Mouse (Mus musculus) left cerebral cortex, postnatal 4 days (tissue): ENCODE results near the gene Pank1. TPM values are rescaled to one million over a fixed set of nuclear protein-coding genes. Genes with fewer than 3 reads are reported as not detected.

Experiments used
- DNase-seq: peaks from one replicate; pipeline ENCODE4 v3.0.0-alpha.2; 2022
- intact Hi-C: fragments of 180-260 bp; cut with DNase I; formaldehyde crosslinking; loops from one replicate; pipeline ENCODE4 v1.15.1; 2025
- total RNA-seq, 2 experiments: library from RNA; stranded (reverse); gene quantifications; 2 replicates each; pipeline ENCODE4 v1.2.3; 2021

The Pank1 gene
- total RNA-seq, 2 experiments from 2014 or later = 18.0 to 18.8 TPM

DNA sequence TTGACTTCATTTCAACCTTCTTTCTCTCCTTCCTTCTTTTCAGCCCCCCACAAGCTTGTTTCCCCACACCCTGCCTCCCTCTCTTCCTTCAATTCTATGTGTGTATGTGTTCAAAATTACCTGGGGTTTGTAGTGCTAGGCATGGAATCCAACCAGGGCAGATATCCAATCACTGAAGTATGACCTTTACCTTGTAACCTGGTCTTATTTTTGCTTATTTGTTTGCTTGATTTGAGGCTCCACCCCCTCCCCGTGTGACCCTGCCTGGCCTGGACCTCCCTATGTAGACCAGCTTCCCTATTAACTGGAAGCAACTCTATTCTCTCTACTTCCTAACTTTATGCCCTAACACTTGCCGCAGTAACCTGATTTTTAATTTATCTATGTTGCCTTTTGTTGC, 3.2 kb upstream of the Pank1 start:
- intact Hi-C loops = no loop called here
- DNase-seq = no peak

DNA sequence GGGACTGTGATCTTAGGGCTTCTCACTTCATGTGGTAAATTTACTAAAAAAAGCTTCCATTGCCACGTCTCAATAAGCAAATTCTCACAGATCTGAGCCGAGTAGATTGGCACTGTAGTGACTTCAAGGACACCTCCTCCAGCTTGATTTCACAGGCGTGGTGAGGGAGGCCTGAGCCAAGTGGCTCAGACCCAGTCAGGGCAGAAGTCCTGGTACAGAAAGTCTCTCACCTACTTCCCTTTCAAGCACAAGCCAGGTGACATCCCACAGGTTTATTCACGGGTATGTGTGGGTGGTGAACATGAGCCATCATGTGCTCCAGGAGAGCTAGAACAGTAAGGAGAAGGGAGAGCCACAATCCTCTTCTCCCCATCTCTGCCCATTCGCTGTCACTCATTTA, 1.9 kb upstream of the Pank1 start:
- intact Hi-C loops = no loop called here
- no peak for DNase-seq

DNA sequence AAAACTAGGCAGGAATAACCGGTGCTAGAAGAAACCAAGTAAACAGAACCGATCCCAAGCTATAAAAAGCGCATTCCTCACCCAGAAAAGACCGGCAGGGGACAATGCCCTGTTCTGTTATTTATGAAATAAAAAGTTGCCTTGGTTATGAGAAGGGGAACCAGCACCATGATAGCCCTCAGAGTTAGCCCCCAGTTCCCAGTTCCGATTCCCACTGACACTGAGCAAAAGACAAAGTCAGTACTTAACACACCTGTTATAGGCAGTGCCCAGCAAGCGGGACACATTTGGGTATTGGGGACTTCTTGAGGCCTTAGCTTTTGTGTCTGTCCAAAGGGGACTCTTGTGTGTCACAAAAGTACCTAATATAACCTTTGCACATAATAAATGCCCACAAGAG, 369 bp upstream of the Pank1 start:
- DNase-seq = no peak
- intact Hi-C loops = no loop called here

DNA sequence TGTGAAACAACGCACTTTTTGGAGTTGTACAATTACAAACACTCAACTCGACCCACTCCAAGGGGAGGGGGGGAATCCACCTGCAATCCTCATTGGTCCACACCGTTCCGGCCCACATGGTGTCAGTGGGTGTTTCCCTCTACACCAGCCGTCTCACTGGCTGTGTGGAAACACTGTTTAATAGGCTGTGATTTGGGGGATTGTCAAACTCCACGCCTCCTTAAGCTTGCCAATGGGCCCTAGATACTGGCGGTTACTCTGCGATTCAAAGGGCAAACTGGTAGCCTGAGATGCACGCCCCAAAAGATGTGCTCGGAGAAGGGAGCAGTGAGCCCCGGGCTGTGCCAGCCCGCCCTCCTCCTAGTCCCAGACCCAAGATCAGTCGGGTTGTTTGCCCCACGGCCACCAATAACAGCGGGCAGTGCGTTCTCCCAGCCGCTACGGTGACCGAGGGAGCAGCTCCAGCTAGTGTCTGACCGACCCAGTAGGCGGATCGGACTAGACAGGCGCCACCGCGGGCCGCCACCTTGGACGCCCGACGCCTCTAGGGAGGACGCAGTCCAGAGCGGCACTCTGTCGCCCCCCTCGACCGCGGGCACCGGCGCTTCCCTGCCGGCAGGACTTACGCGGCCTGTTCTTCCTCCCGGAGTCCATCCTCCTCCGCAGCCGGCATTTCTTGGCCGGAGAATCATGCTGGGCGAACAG, 1.2 kb downstream of the Pank1 start:
- intact Hi-C loops = no loop called here
- peak; percentile 86 for DNase-seq

DNA sequence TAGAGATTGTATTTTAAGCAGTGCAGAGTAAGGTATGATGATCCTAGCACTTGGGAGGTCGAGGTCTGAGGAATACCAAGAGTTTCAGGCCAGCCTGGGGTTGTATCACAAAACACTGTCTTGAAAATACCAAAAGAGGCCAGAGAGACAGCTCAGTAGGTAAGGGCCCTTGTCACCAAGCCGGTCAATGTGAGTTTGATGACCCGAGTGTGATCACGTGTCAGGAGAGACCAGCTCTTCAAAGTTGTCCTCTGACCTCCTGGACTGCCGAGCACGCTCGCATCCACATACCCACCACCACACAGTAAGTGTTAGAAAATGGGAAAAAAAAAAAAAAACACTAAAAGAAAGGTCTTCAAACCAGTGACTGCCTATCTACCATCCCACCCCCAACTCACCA, 2.6 kb downstream of the Pank1 start:
- DNase-seq = no peak
- intact Hi-C loops = no loop called here

DNA sequence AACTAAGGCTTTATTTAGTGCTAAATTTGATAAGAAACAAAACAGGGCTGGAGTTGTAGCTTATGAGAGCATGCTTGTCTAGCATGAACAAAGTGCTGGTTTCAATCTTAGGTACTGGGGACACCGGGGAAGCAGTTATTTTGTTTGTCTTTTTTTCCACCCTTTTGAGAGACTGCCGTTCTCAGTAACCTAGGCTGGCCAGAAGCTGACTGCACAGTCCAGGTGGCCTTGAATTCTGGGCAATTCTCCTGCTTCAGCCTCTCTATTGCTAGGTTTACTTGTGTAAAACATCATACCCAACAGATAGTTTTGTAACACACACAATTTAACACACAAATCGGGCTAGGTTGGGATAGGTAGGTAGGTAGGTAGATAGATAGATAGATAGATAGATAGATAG, 9.9 kb downstream of the Pank1 start:
- no peak for DNase-seq
- intact Hi-C loops = no loop called here

DNA sequence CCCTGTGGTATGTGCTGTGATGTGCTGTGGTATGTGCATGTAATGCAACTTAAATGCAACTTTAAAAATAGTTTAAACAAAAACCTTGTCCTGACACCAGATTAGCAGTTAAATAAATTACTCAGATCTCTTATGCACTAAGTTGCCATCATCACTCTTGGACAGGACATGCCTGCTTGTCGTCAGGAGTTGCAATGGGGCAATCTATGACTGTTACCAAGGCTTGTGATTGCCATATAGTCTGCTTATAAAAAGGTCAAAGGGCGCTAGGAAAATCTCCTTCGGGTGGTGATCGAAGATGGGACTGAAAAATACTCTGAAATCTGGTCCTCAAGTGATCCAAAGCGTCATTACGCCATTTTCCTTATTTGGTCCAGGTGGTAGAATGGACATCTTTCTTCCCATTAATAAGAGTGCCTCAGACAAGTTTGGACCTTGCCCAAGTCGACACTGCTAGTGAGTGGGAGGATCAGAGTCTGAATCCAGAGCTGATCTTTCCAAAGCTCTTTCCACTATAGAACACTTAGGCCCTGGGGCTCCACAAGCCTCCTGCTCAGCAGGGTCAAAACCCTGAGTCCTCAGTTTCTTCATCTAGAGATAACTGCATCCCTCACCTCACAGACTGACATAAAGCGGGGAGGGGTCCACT, 11.0 kb downstream of the Pank1 start:
- no peak for DNase-seq
- intact Hi-C loops = no loop called here

DNA sequence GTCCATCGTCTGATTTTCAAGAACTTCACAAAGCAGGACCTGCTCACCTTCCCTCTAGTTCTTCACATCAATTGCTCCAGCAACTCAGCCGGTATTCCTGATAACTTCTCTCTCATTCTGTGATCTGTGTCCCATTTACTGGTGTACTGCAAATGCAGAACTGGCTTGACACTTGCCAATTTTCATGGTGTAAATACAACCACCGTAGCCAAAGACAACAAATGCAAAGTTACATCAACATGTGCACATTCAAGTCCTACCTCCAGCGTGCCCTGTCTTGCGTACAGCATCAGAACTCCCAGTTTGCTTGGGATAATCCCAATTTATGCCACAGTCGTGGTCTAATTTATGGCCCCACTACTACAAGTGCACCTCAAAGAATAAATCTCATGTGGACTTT, 15.5 kb downstream of the Pank1 start:
- intact Hi-C loops = no loop called here
- no peak for DNase-seq

DNA sequence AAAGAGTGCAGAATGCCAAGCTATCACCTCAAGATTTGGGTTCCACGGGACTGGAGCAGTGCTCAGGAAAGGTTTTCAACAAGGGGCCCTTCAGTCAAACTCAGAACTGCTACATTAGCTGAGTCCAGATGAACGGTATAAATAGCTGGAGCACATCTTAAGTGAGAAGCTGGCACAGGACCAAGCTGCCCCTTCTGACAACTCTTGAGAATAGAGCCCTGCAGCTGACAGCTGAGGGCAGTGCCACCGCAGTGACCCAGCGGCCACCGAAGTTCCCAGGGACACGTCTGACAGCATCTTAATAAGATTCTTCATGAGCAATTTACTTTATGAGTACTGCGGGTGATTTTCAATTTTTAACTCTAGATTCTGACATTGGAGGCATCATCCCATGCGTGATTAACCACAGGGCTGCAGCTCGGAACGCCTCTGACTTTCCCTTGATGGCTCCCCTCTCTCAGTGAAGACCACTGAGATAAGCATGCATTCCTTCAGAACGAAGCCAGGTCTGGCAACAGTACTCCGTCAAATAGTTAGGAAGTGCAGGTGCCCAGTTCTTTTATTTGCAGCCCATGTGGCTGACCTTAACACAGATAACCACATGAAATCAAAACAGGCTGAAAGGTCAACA, 23.1 kb downstream of the Pank1 start:
- intact Hi-C loops = no loop called here
- DNase-seq = peak; percentile 49

DNA sequence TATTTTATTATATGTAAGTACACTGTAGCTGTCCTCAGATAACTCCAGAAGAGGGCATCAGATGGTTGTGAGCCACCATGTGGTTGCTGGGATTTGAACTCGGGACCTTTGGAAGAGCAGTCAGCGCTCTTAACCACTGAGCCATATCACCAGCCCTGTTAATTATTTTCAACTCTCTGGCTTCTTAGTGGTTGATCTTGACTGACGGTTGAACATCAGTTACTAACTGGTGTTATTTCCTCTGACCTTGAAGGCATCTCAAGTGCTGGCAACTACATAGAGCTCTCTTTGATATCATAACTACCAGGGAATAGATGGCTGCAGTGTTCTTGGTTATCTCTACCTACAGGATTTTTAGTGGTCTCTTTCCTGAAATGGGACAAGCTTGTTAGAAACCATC, 28.1 kb downstream of the Pank1 start:
- intact Hi-C loops = no loop called here
- no peak for DNase-seq

DNA sequence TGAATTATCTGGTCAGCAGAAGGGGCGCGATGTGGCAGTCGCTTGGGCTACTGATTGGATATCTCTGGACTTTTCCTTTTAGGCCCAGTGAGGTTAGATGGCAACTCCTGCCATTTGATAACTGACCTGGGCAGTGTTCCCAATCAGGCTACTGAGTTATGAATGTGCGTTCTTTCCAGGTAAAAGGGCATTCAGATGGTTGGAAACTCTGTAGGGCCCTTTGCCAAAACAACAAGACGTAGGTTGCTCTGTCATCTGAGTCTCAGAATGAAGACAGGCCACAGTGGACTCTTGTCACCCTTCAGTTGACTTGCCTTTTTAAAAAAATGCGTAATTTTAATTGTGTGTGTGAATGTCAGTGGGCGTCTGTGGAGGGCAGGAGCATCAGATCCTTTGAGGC, 29.8 kb downstream of the Pank1 start:
- DNase-seq = no peak
- intact Hi-C loops = no loop called here

DNA sequence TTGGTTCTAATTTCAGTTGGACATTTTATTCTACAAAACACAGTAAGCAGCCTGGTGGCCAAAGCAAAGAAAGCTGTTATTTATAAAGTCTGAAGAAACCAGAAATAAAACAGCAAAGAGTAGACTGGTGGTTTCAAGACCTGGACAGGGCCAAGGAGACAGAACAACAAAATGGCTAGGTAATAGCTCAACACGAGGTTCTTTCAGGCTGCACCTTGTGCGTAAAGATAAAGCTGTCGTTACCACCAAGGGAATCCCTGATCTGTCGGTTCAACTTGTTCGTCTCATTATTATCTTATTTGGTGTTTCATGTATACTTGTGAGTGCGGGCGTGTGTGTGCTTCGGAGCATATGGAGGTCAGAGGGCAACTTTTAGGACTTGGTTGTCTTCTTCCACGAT, 31.1 kb downstream of the Pank1 start:
- intact Hi-C loops = no loop called here
- no peak for DNase-seq

DNA sequence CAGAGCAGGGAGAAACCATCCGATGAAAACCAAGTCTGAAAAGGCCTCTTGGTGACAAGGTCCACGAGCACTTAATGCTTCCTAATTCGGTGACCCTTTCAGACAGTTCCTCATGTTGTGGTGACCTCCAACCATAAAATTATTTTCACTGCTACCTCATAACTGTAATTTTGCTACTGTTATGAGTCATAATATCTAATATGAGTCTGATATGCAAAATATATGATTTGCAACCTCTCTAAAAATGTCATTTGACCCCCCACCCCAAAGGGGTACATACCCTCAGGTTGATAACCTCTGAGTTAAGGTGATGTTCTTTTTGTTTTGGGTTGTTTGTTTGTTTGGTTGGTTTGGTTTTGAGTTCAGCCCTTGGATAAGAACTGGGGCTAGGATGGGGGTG, 32.2 kb downstream of the Pank1 start:
- intact Hi-C loops = no loop called here
- no peak for DNase-seq

DNA sequence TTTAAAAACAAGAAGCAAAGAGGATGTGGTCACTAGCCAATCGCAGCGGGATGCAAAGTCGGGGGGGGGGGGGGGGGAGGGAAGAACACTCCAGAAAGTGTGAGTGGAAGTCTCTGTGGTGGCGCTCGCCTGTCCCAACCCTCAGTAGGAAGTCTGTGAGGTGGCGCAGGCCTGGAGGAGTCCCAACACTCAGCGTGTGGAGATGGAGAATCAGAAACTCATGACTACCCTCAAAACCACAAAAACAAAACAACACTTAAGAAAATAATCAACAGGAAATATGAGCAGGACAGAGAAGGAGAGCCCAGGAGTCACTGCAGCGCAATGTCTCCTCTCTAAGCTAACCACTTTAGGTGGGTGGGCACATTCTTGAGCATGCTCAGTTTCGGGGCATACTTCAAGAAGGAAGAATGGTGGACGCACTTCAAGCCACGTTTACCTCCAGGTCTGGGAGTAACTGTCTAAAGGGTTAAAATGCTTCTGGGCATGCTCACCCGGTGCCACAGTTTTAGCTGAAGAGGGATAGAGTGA, 32.7 kb downstream of the Pank1 start:
- intact Hi-C loops = no loop called here
- DNase-seq = no peak

DNA sequence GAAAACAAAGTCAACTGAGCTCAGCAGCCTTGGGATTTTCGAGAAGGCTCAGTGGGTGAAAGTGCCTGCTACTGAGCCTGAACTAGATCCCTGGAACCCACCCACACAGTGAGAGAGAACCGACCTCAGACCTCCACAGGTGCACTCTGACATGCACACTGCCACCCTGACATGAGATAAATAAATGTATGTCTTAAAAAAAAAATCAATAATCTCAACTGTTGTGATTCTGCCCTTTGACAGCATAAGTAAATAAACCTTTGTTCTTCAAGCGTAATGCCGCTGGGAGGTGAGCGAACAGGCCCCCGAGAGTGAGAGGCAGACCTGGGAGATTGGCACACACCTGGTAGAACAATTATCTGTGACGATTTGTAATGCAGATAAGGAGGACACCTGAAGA, 33.2 kb downstream of the Pank1 start:
- no peak for DNase-seq
- intact Hi-C loops = no loop called here

DNA sequence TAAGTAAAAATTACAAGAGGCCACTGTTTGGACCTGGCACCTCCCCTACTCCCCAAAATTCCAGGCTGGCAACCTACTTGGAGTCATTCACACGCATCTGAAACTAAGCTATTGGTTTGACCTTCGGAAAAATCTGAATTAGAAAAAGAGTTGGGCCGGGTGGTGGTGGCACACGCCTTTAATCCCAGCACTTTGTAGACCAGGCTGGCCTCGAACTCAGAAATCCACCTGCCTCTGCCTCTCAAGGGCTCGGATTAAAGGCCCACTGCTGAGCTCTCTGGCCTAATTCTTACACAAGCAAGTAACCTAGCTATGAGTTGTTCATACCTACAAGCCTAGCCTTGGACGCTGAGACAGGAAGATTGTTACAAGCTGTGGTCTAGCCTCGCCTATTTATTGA, 33.9 kb downstream of the Pank1 start:
- intact Hi-C loops = no loop called here
- no peak for DNase-seq

DNA sequence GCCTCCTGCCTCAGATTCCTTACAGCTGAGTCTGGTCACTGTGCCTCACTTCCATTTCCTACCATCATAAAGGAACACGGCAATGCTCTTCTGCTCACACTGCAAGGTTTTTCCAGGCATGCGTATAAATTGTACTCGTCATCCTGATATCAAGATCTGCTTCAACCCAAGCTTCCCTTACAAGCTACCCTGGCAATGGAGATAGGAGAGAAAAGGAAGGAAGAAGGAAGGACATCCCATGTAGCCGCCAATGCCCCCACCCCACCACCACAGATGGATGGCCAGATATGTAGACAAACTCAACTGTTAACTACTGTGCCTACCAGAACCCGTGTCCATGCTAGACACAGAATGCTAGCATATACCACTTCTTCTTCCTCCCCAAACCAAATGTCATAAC, 34.5 kb downstream of the Pank1 start:
- intact Hi-C loops = no loop called here
- DNase-seq = no peak

DNA sequence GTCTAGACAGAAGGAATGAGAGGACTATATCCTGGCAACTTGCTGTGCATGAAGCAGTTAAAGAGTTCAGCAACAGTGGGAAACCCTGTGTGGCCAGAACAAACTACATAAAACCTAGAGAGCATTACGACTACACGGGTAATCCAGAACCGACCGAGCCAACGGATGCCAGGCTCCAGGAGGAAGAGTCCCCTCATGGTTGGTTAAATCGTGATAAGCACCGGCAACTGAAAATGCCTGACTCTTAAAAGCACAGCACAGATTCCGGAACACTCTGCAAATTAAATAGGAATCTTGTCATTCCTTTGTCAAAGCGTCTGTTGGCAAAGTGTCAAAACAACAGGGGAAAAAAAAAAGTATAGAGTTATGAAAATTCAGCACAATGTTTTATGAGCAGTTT, 35.2 kb downstream of the Pank1 start:
- intact Hi-C loops = no loop called here
- DNase-seq = no peak

DNA sequence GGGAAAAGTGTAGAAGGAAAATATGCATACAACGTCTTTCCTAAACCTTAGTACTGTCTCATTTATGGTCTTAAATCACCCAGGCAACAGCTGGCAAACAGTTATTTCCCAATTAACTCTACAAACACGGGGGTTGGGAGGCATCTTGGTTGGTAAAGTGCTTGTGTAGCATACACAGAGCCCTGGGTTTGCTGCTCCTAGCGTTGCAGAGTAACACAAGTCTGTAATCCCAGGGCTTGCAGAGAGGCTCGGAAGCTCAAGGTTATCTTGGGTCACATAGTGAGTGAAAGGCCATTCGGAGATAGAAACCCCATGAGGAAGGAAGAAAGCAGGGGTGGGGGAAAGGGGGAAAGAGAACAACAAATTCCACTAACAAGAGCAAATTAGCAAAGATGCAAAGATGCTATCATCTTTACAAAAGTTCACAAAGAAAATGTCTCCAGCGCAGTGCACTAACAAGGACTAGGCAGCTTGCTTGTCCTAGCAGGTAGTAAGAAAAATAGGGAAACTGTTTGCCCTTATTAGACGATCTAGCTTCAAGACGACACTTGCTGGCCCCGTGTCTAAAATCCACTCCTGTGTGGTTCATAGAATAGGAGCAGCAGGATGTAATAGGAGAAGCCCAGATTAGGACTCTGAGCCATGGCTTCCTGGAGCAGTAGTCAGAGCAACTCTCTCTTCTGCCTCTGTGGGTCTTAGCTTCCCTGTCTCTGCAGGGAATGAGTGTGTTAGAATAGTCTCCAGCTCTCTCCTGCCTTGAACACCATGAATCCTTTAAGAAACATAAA, 37.3 kb downstream of the Pank1 start:
- intact Hi-C loops = no loop called here

DNA sequence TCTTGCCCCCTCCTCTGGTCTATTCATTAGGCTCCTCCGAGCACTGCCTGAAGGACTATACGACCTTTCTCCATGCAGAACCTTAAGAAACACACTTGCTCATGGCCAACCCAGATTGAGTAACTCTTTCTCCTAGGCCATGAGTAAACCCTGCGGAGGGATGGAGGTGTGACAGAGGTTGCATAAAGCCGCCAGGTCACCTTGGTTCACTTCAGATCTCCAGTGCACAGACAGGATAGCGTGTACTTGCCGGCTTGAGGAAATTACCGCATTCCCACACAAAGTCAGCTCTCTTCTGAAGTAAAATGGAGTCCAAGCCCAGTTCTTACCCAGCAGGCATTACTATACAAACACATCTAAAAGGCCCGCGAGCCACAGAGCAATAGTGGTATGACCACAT, 40.6 kb downstream of the Pank1 start:
- DNase-seq = no peak
- intact Hi-C loops = no loop called here

More for the DNA sequence above, 37.3 kb downstream of the Pank1 start:
- no peak for DNase-seq

DNA sequence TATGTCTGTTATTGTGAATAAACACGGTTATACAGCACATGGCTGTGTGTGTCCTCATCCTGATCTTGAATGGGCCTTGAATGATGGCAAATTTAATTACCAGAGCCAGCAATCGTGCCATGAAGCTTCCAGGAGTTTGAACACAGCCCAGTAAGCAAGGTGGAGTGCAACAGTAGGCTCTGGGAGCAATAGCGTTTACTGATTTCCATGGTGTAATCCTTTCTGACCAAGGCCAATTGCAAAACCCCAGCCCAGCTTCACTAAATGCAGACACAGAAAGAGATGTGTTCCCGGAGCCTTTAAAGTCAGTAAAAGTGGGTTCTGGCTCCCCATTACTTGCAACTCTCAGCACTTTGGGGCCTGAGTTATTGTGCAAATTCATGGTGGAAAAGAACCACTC, 47.6 kb downstream of the Pank1 start:
- no peak for DNase-seq
- intact Hi-C loops = no loop called here
